ENCODE assay signal across 9 mouse cellular contexts in the genomic region with DNA sequence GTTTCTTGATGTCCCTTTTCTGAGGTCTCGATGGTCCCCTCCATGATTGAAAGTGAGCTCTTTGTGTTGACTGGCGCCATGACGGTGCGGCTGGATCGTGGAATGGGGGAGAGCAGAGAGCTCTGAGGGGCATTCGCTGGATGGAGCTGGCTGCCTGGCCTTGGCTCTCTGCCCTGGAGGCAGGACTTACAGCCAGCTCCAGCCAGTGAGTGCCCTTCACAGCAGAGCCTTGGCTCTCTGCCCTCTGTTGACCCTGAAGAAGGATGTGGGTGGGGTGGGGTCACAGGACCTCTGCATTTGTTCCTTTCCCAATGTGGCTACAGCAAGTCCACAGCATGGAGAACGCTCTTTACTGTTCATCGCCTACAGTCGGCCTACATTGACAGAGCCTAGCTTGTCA. TPM values are rescaled to one million over a fixed set of nuclear protein-coding genes. Genes with fewer than 3 reads are reported as not detected.
DNase-seq lines count a peak whose midpoint lies in the region; ATAC-seq lines count a peak whose summit lies in the region.
"Had no signal": no experiment of that assay in that cellular context is flagged by ENCODE, and none has a peak within 500 bp of the region (broad histone marks: within the 10 kb centered on the region; RNA-seq: fewer than 3 reads in every experiment).

No protein-coding gene starts in this region.

- ATAC-seq in hindbrain, embryonic 16.5 days = peak; percentile 79
- no peak for ATAC-seq in hindbrain, embryonic 11.5 days (ENCODE audit: low FRiP score)

- H3K9me3 ChIP-seq in hindbrain, embryonic 16.5 days (ENCODE audit: control insufficient read depth, low read length) = no peaks in the 10 kb centered on the region
- H3K9me3 ChIP-seq in hindbrain, embryonic 11.5 days (ENCODE audit: control insufficient read depth, low read length) = no peaks in the 10 kb centered on the region
- H3K9me3 ChIP-seq: embryonic facial prominence, embryonic 12.5 days had no signal

- no peak overlapping the region for H3K4me2 ChIP-seq in hindbrain, embryonic 16.5 days (ENCODE audit: low read length)
- H3K4me2 ChIP-seq in hindbrain, embryonic 11.5 days (replicated peaks; ENCODE audit: low read depth, low read length) = no peak overlapping the region
- H3K4me2 ChIP-seq: embryonic facial prominence, embryonic 12.5 days had no signal

- H3K4me3 ChIP-seq in hindbrain, embryonic 16.5 days (ENCODE audit: low read length) = no peak overlapping the region
- no peak overlapping the region for H3K4me3 ChIP-seq in hindbrain, embryonic 11.5 days (ENCODE audit: low read depth, low read length)
- H3K4me3 ChIP-seq: embryonic facial prominence, embryonic 12.5 days had no signal

- no peak overlapping the region for H3K9ac ChIP-seq in hindbrain, embryonic 16.5 days (ENCODE audit: low read depth, low read length)
- no peak overlapping the region for H3K9ac ChIP-seq in hindbrain, embryonic 11.5 days (ENCODE audit: low read depth, low read length)
- H3K9ac ChIP-seq: embryonic facial prominence, embryonic 12.5 days had no signal

- H3K36me3 ChIP-seq in hindbrain, embryonic 16.5 days (ENCODE audit: control insufficient read depth, insufficient read depth, low read length) = peaks cover 11% of the 10 kb centered on the region
- H3K36me3 ChIP-seq in hindbrain, embryonic 11.5 days (ENCODE audit: control insufficient read depth, insufficient read depth, low read length) = no peaks in the 10 kb centered on the region

- no peaks in the 10 kb centered on the region for H3K4me1 ChIP-seq in hindbrain, embryonic 16.5 days (ENCODE audit: control insufficient read depth, insufficient read depth, low read depth, low read length)
- H3K4me1 ChIP-seq in hindbrain, embryonic 11.5 days (replicated peaks; ENCODE audit: control insufficient read depth, insufficient read depth, low read length) = no peaks in the 10 kb centered on the region

- DNase-seq in hindbrain, embryonic 11.5 days (ENCODE audit: low spot score) = no peak
- DNase-seq in adrenal gland, postnatal 36 days = peak; percentile 85 to 91
- peak; percentile 14 for DNase-seq in heart, postnatal 25 days (ENCODE audit: low spot score)
- DNase-seq in left cerebral cortex, postnatal 25 days (ENCODE audit: low spot score in 2 of 2) = peak; percentile 51 to 67
- peak; percentile 29 for DNase-seq in skeletal muscle tissue, adult 2 months (ENCODE audit: low read depth, low spot score)
- no peak for DNase-seq in natural killer cell, adult 2 months (ENCODE audit: low spot score in 2 of 2)
- no peak for DNase-seq in adipocyte (ENCODE audit: low spot score)

- H3K27me3 ChIP-seq in hindbrain, embryonic 16.5 days (replicated peaks; ENCODE audit: control insufficient read depth, insufficient read depth, low read length) = no peaks in the 10 kb centered on the region
- H3K27me3 ChIP-seq in hindbrain, embryonic 11.5 days (ENCODE audit: control insufficient read depth, insufficient read depth, low read length) = no peaks in the 10 kb centered on the region
- H3K27me3 ChIP-seq: embryonic facial prominence, embryonic 12.5 days had no signal

- intact Hi-C loops in heart, postnatal 25 days (cut with DNase I) = no loop called here
- intact Hi-C loops in left cerebral cortex, postnatal 25 days (cut with DNase I) = no loop called here

- no peak overlapping the region for H3K27ac ChIP-seq in hindbrain, embryonic 16.5 days (ENCODE audit: low read depth, low read length)
- no peak overlapping the region for H3K27ac ChIP-seq in hindbrain, embryonic 11.5 days (ENCODE audit: low read depth, low read length)
- H3K27ac ChIP-seq: embryonic facial prominence, embryonic 12.5 days had no signal

- WGBS in hindbrain, embryonic 16.5 days = 78% methylated on average over 9 of the region's 9 CpGs
- WGBS in hindbrain, embryonic 11.5 days = 93% methylated on average over 9 of the region's 9 CpGs

RNA-seq across cellular contexts. Expression of a gene that starts 16.5 kb away (rescaled TPM):
- 5.5 and 5.7 TPM in 2 replicates for polyA plus RNA-seq in hindbrain, embryonic 16.5 days (2015; fragmentation: Nextera tagmentation; extraction: Ambion mirVana)
- polyA plus RNA-seq in hindbrain, embryonic 11.5 days (2014; fragmentation: Nextera tagmentation; extraction: Ambion mirVana) = 6.5 and 12.0 TPM in 2 replicates
- total RNA-seq in adrenal gland, postnatal 36 days (2021) = 1 to 10 TPM; 5.7 to 6.9 TPM
- 1 to 10 TPM; 8.4 to 8.8 TPM for total RNA-seq in heart, postnatal 25 days (2021)
- total RNA-seq in left cerebral cortex, postnatal 25 days (2021) = 1 to 10 TPM; 9.4 to 10.0 TPM

RNA-seq across cellular contexts. Expression of a gene that starts 34.7 kb away (rescaled TPM):
- 21.3 and 22.8 TPM in 2 replicates for polyA plus RNA-seq in hindbrain, embryonic 16.5 days (2015; fragmentation: Nextera tagmentation; extraction: Ambion mirVana)
- 52.2 and 54.4 TPM in 2 replicates for polyA plus RNA-seq in hindbrain, embryonic 11.5 days (2014; fragmentation: Nextera tagmentation; extraction: Ambion mirVana)
- total RNA-seq in adrenal gland, postnatal 36 days (2021) = 10 to 100 TPM; 25.0 to 27.6 TPM
- total RNA-seq in heart, postnatal 25 days (2021) = 10 to 100 TPM; 12.2 to 14.7 TPM
- total RNA-seq in left cerebral cortex, postnatal 25 days (2021) = 10 to 100 TPM; 17.7 to 18.2 TPM

RNA-seq across cellular contexts. Expression of a gene that starts 35.0 kb away (rescaled TPM):
- 51.2 and 67.9 TPM in 2 replicates for polyA plus RNA-seq in hindbrain, embryonic 16.5 days (2015; fragmentation: Nextera tagmentation; extraction: Ambion mirVana)
- polyA plus RNA-seq in hindbrain, embryonic 11.5 days (2014; fragmentation: Nextera tagmentation; extraction: Ambion mirVana) = 37.4 and 37.5 TPM in 2 replicates
- total RNA-seq in adrenal gland, postnatal 36 days (2021) = 10 to 100 TPM; 55.7 to 86.5 TPM
- 100 to 1,000 TPM; 181 to 187 TPM for total RNA-seq in heart, postnatal 25 days (2021)
- total RNA-seq in left cerebral cortex, postnatal 25 days (2021) = 10 to 100 TPM; 47.3 to 47.4 TPM

Comparison
In these comparisons a context has a peak if more than half of its experiments do, and no peak if none do; other contexts are left out.
1. DNase-seq: peak in adrenal gland, postnatal 36 days (2 of 2), heart, postnatal 25 days (single experiment), left cerebral cortex, postnatal 25 days (2 of 2) and skeletal muscle tissue, adult 2 months (single experiment); none in hindbrain, embryonic 11.5 days (single experiment), natural killer cell, adult 2 months (0 of 2) and adipocyte (single experiment).